Mouse (Mus musculus): ENCODE data around the gene Gm20708.

The Gm20708 gene

DNA sequence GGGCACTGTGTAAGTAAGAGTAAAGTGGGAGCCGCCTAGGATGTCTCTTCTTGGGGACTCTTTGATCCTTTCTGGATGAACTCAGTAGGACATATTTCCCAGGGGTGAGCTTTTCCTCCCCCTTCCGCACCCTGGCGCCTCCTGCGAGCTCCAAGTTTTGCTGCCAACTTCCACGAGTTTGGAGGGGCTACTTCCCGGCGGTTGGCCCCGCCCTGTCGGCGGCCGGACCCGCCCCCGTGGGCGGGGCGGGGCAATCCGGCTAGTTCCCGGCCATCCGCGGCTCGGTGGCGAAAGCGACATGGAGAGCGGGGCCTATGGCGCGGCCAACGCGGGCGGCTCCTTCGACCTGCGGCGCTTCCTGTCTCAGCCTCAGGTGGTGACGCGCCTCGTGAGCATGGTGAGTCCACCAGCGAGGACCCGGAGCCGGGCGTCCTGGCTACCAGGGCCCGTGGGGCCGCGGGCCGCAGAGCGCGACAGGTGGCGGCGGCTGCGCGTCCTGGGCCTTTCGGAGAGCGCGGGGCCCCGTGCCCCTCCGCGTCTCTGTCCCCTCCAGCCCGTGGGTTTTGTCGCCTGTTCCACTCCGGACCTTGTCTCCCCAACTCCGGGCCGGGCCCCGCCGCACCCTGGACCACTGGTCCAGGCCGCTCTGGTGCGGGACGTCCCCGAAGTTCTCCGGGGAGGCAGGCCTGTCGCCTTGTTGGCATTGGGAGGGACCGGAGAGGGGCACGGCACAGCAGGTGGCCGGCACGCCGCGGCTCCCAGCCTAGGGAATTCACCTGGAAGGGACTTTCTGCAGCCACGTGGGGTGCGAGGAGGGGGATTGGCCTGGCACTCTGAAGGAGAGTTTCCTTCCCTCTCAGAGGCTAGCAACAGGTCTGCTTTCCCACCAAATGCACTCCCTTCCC lies at the start of gene Gm20708, which contains the start of gene Syngr2:
Gm20708 (plus strand) TSS at position 262 of the 905 bp plus-strand sequence.
Syngr2 (plus strand) TSS at position 262 of the 905 bp plus-strand sequence.
- peak; percentile 88 for DNase-seq

DNA sequence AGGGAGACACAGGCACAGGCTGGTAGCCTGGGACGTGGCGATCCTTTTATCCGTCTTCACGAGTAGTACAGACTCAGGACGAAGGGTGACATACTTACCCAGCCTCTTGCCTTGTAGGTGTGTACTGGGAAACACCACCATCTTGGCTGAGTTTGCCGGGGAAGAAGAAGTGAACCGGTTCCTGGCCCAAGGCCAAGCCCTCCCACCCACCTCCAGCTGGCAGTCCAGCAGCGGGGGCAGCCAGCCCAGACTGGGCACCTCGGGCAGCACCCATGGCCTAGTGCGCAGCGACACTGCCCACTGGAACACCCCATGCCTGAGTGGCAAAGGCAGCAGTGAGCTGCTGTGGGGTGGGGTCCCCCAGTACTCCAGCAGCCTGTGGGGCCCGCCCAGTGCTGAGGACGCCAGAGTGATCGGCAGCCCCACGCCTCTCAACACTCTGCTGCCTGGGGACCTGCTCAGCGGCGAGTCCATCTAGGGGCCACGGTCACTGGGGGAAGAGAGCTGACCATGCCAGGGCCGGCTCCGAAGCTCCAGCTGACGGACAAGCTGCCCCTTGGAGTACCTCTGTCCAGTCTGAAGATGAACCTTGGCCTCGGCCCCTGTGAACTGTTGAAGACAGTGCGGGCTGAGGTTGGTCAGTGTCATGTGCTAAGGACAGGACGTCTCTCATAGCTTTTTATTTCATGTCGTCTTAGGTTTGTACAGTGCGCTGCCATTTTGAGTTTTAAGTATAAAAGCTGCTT lies 48.9 kb upstream of the Gm20708 start:
- DNase-seq = peak; percentile 70

DNA sequence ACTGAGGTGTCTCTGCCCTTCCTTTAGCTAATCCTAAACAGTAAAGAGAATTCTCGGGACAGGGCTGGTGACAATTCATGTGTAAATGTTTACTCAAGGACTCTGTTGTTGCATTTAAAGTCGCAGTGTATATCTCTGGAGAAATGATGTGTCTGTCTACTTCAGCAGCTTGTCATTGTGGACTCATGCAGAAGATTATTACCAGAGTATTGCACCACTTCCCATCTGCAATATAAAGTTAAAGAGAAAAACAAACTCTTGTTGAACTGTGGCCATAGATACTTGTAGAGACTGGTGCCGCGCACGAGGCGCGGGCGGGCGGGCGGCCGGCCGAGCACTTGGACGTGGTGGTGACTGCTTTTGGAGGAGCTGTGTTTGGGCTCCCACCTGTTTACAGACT lies 47.7 kb upstream of the Gm20708 start:
- no peak for DNase-seq

DNA sequence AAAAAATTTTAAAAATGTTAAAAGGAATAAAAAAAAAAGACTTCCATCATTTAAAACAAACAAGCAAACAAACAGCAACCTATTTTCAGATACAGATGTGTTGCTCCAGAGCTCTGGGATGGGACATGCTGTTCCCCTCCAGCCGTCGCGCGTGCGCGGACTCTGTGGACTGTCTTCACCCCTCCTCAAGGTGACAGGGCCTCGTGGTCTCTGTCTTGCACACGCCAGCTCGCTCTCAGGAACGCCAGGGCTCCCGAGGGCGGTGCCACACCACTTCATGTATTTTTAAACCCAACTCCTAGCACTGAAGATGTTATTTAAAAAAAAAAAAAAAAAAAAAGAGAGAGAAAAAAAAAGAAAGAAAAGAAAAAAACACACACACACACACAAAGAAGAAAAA lies 47.2 kb upstream of the Gm20708 start:
- no peak for DNase-seq

DNA sequence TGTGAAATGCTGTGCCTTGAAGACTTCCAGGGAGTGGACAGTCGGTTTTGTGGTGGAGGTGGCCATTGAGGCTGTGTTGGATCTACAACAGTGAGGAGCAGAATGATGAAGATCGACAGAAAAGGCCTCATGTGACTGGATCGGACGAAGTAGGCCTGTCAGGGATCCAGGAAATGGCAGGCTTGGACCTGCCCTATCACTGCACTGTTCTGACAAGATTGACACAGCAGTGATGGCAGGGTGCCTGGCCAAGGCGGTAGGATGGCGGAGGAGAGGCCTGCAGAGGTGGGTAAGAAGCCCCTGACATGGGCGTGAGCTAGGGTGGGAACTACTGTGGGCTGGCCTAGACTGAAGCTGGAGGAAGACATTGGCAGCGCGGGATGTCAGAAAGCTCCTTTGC lies 45.1 kb upstream of the Gm20708 start:
- no peak for DNase-seq

DNA sequence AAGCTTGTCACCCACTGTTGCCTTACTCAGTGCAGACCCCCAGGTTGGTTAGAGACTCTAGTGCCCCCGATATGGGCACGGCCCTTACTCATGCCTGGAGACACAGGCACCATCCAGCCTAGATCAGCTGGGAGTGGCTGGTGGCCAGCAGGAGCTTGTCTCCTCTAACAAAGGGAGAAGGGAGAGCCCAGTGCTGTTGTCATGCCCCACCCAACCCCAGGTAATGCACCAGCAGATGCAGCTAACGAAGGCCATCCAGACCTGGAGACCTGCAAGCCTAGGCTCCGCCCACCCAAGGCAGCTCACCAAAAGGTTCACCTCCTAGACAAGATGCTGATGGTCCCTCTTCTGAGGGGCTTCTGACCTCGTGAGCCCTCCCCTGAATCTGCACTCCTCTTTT lies 44.1 kb upstream of the Gm20708 start:
- DNase-seq = no peak

DNA sequence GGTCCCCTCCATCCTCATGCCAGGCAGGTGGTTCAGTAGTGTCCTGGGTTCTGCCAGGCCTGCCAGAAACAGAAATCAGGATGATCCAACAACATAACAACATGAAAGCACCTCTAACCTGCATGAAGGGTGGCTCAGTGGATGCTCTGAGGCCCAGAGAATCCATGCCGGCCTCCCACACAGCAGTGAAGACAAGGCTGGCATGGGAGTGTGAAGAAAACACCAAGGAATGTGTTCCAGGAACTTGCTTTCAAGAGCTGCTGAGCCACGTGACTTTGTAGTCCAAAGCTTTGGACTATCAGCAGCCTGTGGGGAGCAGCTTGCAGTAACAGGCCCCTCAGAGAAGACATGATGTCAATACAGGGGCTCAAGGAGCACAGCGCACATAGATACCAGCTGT lies 43.2 kb upstream of the Gm20708 start:
- DNase-seq = no peak

DNA sequence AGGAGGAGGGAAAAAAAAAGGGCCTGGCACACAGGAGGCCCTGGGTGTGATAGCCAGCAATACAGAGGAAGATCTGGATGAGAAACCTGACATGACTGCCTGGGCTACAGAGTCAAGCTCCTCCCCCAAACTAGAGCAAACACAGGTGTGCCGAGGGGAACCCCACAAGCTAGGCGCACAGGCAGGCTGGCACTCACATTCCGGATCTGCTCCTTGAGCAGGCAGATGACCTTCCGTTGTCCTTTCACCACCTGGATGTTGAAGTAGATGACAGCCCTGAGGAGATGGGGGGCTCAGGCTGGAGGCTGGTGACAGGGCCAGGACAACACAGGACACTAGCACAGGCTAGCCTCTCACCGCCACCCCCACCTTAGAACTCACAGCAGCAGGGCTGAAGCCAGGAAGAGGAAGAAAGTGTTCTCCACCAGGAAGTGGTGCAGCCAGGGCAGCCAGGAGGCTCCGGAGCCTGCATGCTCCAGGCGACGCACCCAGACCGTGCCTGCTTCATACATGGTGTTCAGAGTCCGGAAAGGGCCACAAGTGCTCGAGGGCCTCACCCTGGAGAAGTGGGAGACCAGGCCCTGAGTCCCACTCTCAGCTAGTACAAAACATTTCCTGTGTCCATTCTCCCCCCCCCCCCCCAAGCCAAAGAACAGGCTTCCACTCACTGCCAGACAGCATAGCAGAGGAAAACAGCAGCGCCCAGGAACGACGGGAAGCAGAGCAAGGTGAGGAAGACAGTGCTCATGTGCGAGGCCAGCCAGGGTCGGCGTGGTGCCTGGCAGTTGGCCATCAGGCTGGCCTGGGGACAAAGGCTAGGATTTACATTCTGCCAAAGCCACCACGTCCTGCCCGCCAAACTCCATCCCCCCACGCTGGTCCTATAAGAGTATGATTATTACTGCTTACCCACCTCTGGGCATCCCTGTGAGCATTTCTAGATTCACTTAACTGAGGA lies 40.5 kb upstream of the Gm20708 start:
- DNase-seq = peak; percentile 54

DNA sequence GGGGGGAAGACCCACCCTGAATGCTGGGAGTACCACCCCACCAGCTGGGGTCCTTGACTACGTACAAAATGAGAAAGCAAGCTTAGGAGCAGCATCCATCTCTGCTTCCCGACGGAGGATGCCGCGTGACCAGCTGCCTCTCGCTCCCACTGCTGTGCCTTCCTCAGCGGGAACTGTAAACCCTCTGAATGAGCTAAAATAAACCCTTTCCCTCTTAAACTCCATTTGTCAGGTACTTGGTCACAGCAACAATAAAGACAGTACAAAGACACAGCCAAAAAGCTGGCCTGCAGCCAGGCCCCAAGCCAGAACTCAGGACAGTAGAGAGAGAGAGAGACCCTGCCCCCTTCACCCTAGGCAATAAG lies 39.8 kb upstream of the Gm20708 start:
- DNase-seq = no peak

DNA sequence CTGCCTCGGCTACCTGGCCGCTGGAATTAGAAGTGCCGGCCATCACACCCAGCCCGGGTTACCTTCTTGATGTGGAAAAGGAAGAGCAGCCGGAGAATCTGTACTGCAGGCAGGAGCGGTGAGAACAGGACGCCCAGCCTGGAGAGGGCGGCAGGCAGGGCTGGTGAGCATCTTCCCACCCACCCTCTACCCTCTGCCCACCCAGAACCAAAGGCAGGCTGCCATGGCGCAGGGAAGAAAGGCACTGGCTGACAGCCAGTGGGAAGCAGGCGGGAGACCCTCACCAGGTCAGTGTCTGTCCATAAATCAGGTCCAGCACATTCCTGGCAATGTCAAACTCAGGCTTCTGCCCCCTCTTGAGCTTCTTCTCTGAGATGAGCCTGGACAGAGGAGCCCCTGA lies 39.1 kb upstream of the Gm20708 start:
- DNase-seq = no peak

DNA sequence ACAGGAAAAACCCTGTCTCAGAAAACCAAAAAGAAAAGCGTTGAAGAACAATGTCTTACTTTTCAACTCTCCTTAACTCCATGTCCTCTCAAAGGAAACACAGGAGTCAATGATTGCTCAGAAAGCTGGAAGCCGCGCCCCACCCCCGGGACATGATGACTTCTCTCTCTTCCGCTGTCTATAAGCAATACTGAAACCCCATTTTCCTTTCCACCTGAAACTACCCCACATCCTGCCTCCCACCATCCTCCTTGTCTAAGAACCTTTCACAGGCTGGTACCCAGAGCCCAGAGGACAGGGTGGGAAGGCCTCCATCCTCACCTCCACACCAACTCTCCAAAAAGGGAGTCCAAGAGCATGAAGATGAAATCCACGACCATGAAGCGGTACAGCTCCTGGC lies 37.1 kb upstream of the Gm20708 start:
- DNase-seq = no peak

DNA sequence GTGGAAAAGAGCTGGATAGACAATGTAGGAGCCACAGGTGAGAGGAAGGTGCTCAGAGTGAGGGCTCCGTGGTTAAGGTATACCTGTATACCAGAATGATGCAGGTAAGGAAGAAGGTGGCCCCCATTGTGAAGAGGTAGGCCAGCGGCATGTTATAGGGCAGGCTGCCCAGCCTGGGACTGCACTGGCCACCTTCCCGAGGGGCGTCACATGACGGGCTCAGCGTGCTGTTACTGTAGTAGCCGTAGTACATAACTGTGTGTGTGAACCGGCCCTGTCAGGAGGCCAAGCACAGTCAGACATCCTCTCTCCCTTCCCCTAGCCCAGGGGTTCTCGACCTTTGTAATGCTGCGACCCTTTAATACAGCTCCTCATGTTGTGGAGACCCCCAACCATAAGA lies 34.5 kb upstream of the Gm20708 start:
- DNase-seq = no peak

DNA sequence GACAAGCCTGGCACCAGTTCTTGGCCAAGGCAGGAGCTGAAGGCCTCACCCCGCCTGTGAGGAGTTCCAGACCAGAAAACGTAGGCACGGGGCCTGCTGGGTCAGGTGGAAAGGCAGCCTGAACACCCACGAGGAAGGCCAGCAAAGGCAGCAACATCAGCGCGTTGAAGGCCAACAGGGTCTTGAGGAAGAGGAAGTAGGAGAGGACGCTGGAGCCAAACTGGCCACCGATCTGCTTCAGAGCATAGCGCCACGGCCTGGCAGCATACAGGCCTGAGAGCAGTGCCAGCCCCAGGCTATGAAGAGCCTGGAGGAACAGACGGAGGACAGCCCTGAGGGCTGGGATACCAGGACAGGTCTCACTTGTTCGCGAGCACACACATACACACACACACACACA lies 33.9 kb upstream of the Gm20708 start:
- no peak for DNase-seq

DNA sequence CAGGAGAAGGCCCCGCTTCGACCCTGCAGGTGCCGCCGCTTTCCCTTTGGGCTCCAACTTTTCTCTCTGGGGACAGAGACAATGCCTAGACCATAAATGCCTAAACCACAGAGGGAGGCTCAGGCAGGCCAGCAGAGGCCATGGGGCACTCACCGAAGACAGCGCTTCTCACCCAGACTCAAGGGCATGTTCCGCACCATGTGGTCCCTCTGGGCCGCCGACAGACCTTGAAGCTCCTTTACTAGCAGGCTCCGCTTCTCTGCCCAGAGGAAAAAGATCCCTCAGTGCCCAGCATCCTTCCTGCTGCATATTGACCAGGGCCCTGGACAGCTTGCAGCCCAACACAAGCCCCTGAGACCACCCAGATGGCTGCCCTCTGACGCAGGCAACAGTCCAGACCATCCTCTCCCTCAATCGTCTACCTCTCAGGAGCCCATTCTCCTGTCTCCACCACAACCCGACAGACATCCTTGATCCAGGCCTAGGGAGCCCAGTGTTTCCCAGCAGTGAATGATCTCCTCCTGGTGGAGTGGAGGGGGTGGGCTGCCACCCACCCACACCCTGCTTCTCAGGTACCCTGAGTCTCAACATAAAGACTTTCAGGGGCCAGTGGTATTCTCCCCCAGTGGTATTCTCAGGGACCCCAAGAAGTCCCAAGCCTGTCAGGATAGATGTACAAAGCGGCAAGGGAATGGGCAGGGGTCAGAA lies 33.2 kb upstream of the Gm20708 start:
- DNase-seq = no peak

DNA sequence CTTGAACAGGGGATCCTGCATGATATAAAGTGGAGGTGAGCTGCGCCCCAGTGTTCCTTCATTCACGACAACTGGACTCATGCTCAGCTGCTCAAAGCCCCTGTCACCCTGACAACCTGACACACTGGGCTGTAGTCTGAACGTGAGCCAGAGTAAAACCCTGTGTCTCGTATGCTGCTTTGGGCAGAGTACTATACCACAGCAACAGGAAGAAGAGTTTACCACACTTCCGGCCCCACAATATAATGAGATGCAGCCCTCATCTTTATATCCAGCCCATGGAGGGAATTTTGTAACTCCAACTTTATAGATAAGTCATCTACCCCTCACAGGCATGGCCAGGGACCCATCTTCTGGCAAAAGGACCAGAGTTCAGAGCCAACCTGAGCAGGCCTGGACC lies 32.4 kb upstream of the Gm20708 start:
- DNase-seq = no peak

DNA sequence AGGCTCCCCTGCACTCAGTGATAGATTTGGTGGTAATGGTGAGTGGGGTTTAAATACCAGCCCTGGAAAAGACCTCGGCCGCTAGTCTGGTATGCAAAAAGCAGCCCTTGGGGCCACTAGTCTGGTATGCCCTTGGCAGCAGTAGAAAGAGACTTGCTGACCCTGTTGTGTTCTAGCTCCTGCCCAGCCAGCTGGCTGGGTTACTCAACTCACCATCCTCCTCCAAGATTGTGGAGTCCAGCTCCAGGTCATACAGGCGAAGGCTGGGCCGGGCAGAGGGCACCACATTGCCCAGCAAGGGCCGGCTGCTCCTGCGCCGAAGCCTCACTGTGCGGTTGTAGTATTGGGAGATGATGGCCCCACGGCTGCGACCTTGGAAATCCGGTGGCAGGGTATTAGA lies 31.4 kb upstream of the Gm20708 start:
- DNase-seq = no peak

DNA sequence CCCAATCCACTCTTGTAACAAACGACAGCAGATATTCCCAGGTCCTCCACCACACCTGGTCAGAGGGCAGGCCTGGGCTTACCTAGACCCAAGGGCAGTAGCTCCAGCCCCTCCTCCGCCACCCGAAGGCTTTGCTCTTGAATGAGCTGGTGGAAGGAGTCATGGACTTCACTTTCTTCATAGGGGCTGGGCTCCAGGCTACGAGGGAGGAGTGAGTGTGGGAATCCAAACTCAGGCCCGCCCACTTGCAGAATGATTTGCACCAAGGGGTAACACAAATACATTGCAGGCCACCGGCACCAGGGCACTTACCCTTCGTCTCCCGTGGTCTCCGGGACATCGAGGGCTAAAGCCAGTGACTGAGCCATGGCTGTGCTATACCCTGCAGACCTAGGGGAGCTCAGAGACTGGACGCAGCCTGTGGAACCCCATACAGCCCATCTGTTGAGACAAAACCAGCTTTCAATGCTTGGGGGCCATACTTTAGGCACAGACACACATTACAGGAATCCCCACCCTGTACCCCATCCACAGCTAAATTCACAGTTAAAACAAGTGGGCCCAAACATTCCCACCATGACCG lies 30.5 kb upstream of the Gm20708 start:
- DNase-seq = peak; percentile 74

DNA sequence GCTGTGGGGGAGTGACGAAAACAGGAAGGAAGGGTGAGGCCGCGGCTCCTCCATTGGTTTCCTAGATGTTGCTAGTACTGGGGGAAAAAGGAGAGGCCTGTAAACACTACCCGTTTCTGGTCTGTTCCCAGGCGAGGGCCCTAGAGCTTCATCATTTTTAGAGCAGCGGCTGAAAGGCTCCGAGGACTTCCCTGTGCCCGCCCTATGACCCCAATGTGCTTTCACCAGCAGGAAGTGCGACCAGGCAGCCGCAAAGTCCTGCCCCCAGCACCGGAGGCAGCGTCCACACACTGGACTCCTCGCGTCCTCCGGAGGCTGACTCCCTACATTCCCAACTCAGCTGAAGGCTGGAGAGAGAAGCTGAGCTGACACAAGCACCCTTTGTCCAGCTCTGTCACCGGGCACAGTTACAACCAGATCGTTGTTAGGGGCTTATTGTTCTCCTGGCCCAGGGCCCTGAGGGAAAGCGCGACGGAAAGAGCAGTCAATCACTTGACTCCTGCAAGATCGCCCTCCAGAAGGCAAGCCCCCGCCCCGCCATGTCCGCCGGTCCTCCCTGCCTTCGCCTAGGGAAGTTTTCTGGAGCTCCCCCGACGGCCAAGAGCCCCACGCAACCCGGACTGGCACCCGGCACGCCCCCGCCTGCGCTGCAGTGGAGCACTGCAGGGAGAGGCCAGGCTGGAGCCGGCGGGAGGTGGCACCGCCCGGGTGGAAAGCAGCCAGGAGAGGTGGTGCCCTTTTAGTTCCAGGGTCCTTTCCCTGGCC lies 29.9 kb upstream of the Gm20708 start:
- peak; percentile 87 for DNase-seq

DNA sequence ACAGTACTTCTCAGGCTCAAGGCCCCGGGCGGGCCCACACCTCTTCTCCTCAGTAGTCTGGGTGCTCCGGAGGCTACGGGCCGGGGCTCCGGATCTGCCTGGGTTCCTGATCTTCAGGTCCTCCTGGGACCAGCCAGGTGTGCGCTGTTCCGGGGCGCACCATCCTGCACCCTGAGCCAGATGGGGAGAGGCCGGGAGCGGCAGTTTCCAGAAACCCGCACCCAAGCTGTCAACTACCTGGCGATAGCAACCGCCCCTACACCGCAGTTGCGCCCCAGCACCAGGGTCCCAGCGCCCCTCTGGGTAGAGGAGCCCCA lies 29.3 kb upstream of the Gm20708 start:
- no peak for DNase-seq

DNA sequence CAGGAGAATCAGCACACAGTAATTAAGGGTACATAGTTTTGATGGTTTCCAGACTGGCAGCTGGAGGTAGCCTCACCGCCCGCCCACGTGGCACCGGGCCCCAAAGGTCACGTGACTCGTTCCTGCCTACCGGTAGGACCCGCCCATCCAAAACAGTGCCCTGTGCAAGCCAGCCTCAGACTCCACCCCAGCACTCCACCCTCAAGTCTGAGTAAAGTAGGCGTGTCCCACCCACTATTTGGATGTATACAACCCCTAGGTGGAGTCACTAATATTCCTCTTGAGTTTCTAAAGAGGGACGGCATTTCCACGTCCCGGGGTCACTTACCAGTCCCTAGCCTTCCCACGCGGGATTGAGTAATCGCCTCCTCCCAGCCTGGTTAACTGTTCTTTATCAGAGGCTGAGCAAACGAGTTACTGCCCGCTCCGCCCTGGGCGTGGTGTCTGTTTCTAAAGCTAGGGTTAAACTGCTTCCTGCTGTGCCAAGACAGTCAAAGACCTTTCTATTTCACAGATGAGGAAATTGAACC lies 28.8 kb upstream of the Gm20708 start:
- peak; percentile 94 for DNase-seq

DNA sequence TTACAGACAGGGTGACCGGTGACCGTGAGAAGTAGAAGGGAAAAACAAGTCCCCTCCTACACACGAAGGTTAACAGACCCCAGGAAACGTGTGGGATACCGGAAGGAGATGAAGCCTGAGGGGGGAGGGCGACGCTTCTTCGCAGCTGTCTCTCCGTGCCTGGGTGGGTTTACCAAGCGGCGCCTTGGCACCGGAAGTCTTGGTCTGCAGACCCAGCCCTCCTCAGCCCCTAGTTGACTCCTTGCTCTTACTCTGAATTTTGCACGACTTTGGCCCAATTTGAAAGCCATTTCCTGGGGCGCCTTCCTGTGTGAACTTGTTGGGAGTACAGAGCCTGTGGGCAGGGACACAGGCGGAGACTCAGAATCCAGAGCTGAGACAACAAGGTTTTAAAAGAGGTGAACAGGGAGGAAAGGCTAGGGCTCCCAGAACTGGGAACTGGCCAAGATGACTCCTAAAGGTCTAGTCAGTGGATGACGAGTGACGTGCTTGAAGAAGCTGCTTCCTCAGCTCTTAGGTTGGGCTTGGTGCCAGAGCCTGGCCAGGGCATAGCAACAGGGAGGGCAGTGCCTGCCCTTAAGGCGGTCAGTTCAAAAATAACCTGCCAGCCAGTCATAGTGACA lies 28.2 kb upstream of the Gm20708 start:
- DNase-seq = peak; percentile 88
